Comparison of ENCODE assay signal across 24 mouse cellular contexts in the genomic region with DNA sequence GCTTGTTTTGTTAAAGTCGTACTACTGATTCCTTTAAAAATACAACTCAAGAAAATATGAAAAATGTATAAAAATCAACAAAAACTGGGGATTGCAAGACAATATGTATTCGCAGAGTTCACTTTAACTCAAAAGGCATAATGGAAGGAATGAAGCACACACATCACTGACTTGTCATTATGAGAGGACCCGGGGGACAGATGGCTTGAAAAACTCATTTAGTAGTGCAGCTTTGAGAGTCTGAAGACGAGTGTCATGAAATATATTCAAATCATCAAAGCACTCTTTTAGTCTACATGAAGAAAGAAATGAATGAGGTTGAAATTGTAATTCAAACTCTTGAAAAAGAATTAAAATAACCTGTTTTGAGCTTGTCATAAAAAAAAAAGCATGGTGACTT.
"Had no signal": no experiment of that assay in that cellular context is flagged by ENCODE, and none has a peak within 500 bp of the region (broad histone marks: within the 10 kb centered on the region; RNA-seq: fewer than 3 reads in every experiment).

No protein-coding gene starts in this region.

- H3K27ac ChIP-seq: kidney, embryonic 15.5 days; limb, embryonic 10.5 days; limb, embryonic 13.5 days; liver, embryonic 12.5 days; liver, embryonic 15.5 days; lung, embryonic 15.5 days; midbrain, embryonic 12.5 days; neural tube, embryonic 12.5 days; neural tube, embryonic 15.5 days; stomach, postnatal 0 days had no signal

- H3K36me3 ChIP-seq: kidney, embryonic 15.5 days; limb, embryonic 10.5 days; limb, embryonic 13.5 days; liver, embryonic 12.5 days; liver, embryonic 15.5 days; lung, embryonic 15.5 days; midbrain, embryonic 12.5 days; neural tube, embryonic 12.5 days; neural tube, embryonic 15.5 days had no signal

- H3K4me2 ChIP-seq: kidney, embryonic 15.5 days; limb, embryonic 13.5 days; liver, embryonic 12.5 days; liver, embryonic 15.5 days; lung, embryonic 15.5 days; midbrain, embryonic 12.5 days; neural tube, embryonic 12.5 days; neural tube, embryonic 15.5 days had no signal

- H3K4me3 ChIP-seq: kidney, embryonic 15.5 days; limb, embryonic 10.5 days; limb, embryonic 13.5 days; liver, embryonic 12.5 days; liver, embryonic 15.5 days; lung, embryonic 15.5 days; megakaryocyte, embryonic 14.5 days; midbrain, embryonic 12.5 days; neural tube, embryonic 12.5 days; neural tube, embryonic 15.5 days had no signal

- ATAC-seq: liver, embryonic 12.5 days had no signal

- H3K4me1 ChIP-seq: kidney, embryonic 15.5 days; limb, embryonic 10.5 days; limb, embryonic 13.5 days; liver, embryonic 12.5 days; liver, embryonic 15.5 days; lung, embryonic 15.5 days; megakaryocyte, embryonic 14.5 days; midbrain, embryonic 12.5 days; neural tube, embryonic 12.5 days; neural tube, embryonic 15.5 days had no signal

- DNase-seq: kidney, adult 8-10 months; kidney, postnatal 10 days; kidney, postnatal 36 days; liver; lung, adult 18-20 months; lung, postnatal 10 days; lung, postnatal 36 days; right cerebral cortex, adult 18-20 months; right cerebral cortex, postnatal 14 days; right cerebral cortex, postnatal 4 days; thymus, adult 2 months; thymus, postnatal 14 days; thymus, postnatal 4 days had no signal

- H3K27me3 ChIP-seq: kidney, embryonic 15.5 days; limb, embryonic 13.5 days; liver, embryonic 12.5 days; liver, embryonic 15.5 days; lung, embryonic 15.5 days; megakaryocyte, embryonic 14.5 days; midbrain, embryonic 12.5 days; neural tube, embryonic 12.5 days; neural tube, embryonic 15.5 days had no signal

- H3K9ac ChIP-seq: kidney, embryonic 15.5 days; limb, embryonic 13.5 days; liver, embryonic 12.5 days; liver, embryonic 15.5 days; lung, embryonic 15.5 days; midbrain, embryonic 12.5 days; neural tube, embryonic 12.5 days; neural tube, embryonic 15.5 days had no signal

- H3K9me3 ChIP-seq: kidney, embryonic 15.5 days; limb, embryonic 10.5 days; limb, embryonic 13.5 days; liver, embryonic 12.5 days; liver, embryonic 15.5 days; lung, embryonic 15.5 days; neural tube, embryonic 12.5 days; neural tube, embryonic 15.5 days had no signal
